Mouse (Mus musculus) liver (tissue): Measurements from ENCODE around the gene Fem1a.

Experiments used
- DNase-seq: peaks from one replicate; pipeline ENCODE4 v3.0.0-alpha.2; 2020; ENCODE audit warnings: mixed read lengths

Gene Fem1a

DNA sequence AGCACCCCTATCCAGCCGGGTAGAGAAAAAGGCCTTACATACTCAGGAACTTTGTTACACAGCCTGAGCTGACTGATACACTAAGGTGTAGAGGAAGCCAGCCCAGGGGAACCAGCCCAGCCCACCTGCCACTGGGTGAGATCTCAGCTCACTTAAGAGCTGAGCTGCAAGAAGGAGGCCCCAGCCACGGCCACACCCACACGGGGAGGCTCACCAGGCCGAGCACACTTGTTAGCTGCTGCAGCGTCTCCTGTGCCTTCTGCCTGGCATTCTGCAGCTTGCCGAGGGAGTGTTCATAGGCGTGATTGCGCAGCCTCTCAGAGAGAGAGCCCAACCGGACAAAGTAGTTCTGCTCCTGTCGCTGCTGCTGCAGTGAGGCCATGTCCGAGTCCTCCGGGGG is 24.6 kb downstream of the Fem1a start:
- peak; percentile 57 for DNase-seq

DNA sequence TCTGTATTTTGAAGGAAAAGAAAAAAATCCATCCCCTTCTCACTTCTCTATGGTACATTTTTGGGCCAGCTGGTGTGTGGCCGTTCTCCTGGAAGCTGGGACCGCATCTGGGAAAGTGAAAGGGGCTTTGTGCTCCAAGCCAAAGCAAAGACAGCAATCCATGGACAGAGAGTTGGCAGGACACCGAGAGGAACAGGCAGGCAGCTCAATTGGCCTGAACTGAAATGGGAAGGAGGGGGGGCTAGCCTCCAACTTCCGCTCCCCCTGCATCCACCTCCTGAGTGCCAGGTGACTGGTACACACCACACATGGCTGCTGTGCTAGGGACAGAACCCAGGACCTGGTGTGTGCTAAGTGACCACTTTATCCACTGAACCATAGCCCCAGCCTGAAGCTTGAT is 26.2 kb downstream of the Fem1a start:
- no peak for DNase-seq

DNA sequence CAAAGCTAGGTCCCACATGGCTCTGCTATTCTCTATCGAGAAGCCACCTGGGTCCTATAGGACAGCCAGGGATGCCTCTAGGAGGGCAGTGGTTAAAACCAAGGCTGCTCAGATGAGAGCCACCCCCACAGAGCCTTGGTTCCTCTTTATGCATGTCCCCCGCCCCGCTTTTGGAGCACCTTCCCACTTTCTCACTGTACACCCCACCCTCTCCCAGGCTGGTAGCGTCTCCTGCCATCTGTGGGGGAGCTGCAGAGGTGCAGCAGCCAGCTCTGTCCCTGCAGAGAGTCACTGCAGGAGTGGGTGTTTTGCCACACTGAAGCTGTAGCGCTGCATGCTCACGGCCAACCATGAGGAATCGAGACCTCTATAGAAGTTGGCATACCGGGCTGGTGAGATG is 26.7 kb downstream of the Fem1a start:
- no peak for DNase-seq

DNA sequence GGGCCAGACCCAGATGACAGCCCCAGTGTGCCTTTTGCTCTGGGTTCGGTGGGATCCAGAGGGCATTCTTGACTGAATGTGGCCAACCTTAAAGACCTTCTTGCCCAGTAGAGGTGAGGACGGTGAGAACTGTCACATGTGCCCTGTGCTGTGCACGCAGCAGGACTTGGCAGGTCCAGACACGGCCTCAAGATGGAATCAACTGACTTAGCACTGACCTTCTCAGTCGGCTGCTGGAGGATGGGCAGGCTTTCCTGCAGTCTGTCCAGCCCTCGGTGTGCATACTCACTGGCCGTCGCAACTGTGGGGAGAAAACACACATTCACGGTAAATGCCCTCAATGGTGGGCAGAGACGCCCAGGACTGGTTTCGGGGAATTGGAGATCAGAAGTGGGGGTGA is 29.4 kb downstream of the Fem1a start:
- no peak for DNase-seq

DNA sequence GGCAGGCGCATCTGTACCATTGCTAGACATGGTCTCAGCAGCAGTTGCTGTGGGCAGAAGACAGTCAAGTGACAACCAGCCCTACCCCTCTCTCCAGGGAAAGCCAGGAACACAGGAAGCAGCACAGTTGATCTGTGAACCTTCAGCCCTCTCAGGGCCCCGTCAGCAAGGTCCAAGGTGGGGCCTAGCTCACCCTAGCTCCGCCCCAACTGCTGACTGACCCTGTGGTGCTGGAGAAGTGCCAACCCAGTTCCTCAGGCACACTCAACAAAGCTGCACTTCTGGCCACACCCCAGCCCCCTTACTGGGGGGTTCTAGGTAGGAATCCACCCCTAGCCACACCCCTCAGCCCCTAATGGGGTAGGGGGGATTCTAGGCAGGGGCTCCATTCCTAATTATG is 31.2 kb downstream of the Fem1a start:
- DNase-seq = peak; percentile 84

DNA sequence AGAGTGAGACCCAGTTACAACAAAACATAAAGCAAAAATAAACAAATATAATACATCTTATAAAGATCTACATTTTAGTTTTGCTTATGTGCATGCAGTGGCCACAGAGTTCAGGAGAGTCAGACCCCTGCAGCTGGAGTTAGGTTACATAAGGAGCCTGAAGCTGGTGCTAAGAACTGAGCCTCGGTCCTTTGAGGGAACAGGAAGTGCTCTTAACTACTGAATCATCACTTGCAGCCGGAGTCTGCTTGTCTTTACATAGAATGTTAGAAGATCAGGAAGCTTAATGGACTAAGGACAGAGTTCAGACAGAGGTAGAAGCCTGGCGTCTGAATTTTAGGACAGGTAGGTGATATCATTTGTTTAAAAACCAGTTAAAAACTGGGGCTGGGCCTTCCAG is 32.3 kb downstream of the Fem1a start:
- DNase-seq = no peak

DNA sequence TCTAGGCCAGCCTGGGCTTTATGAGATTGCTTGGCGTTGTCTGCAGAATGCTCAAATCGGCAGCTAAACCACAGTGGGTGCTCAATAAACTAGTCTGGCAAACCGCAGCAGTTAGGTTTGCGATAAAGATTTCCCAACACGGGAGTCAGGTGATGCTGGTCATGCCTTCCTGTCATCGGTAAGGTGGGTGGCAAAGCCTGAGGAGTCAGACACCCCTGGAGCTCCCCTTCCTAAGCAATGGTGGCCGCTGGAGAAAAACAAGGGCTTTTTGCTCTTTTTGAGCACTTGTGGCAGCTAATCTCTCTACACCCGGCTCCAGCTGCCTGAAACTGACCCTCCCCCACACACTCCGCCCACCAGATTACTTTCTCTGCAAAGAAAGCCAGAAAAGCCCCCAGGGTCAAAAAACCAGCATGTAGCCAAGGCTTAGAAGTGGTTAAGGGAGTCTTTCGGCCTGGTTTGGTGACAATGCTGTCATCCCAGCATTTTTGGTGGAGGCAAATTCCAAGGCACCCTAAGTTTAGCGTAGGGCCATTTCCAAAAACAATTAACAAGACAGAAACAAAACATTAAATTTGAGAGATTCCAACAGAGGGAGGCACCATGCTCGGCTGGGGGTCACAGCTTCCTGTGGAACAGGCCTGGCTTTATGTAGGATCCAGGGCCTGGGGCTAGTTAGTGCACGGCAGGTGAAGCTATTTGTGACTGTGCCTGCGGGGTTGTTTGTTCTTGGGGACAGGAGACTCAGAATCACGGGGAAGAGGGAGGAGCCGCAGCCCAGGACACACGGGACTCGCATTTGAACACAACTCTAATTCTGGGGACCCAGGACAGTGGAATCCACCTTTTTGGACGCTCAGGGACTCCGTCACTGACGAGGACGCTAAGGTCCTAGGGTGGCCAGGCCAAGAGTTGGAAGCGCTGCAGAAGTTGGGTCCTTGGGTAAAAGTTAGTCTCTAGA is 33.0 kb downstream of the Fem1a start:
- peak; percentile 76 for DNase-seq

DNA sequence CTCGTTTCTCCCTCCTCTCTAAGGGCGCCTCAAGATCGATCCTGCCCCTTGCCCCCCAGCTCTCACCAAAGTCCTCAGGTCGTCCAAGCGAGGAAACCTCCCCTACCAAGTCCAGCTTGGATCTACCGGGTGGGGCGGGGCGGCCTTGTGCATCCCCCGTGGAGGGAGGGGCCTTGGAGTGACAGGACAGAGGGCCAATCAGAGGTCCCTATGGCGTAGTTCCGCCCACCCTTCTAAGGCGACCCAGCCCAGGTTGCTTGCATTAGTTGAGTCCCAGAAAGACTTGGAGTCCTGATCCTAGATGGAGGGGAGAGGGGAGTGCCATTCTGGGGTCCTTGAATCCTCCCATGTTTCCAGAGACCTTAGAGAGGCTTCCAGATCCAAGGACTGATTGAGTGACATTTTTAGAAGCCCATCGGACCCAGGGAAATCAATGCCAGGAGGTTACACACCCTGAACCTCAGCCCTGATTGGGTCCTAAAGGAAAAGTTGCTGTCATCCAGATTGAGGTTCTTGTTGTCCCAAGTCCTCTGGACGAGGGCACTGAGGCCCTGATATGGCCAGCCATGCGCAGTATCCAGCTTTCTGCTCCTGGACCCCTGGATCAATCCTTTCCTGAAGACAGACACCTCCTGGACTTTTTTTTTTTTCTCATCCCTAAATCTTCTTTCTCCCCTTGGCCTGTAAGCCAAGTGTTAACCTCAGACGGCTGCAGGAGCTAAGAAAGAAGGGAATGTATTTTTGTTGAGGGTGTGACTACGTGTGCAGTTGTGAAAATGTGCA is 34.0 kb downstream of the Fem1a start:
- DNase-seq = peak; percentile 96

DNA sequence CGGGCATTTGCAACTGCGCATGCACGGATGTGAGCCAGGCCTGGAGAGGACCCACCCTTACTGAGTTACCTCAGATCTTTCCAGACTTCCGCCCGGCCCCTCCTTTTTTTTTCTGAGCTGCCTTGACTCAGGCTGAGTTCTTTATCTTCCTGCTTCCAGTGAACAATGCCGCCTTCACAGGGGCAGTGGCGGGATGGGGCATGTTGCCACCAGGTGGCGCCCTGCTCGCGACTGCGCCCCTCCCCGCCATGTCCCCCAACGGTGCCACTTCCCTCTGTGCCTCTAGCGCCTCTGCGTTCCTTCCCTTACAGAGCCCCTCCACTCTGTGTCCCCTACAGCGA is 34.5 kb downstream of the Fem1a start:
- DNase-seq = peak; percentile 90

DNA sequence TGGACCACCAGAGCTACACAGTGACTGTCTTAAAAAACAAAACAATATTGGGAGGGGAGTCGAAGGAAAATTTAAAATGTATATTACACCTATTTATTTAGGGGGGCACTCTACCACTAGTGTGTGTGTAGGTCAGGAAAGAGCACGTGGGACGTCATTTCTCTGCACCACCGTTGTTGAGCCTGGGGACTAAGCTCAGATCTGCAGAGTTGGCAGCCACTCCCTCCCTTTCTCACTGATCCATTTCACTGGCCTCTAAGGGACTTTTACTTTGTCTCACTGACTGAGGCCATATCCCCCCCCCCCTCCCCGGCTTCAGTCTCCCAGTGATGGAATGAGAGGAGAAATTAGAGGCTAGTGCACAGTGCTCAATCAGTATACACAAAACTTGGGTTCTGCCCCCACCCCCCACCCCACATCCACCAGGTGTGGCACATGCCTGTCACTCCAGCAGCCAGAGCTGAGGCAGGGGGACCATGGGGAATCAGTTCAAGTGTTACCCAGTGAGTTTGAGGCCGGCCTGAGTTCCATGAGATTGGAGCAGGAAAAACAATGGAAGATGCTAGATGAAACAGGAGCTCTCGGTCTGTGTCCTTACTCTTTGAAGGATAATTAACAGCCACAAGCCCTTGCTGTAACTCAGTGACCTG is 35.3 kb downstream of the Fem1a start:
- DNase-seq = no peak

DNA sequence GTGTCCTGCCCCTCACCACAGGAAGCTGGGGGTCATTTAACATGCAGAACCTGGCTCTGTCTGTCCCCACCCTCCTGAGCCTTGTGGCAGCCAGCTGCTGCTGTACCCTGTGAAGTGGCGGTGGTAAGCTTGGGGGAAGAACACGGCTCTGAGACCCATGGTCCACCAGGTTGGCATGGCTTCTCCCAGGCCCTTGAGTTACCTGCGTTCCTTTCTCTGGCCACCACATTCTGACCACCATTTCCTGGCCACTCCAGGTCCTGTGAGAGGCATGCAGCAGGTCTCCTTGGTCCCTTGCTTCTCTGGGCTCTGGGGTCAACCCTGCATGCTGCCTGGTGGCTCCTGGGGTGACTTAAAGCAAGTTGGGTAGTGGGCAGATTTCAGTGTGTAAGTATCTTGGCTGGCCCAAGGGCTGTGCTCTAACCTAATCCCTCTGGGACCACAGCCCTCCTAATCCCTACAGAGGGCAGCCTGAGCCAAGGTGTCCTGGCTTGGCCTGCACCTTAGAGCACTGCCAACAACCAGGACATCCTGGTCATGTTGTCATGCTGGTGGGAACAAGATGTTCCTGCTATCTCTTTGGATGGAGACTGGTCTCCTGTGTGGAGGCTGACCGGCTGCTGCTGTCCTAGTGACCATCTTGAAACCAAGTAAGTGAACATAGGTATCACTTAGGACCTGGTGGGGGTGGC is 36.1 kb downstream of the Fem1a start, which contains the start of gene Plin3:
Gene Plin3 (minus strand): TSS at position 343 of the 692 bp plus-strand sequence.
- no peak for DNase-seq

DNA sequence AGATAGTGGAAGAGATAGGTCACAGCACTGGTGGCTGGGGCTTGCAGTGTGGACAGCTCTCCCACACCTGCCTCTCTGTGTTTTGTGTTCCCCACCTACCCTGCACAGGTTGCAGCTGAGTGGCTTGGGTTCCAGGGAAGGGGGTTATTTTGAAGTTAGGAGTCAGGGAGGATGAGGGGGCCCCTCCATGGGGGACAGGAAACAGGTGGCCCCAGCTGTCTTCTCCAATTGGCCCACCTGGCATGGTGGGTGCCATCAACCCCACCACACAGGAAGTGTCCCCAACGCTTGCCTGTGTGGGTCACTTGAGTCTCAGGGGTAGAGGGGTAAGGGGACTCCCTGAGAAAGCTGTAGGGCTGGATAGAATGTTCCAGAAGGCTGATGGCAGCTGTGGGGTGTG is 36.7 kb downstream of the Fem1a start:
- DNase-seq = no peak

DNA sequence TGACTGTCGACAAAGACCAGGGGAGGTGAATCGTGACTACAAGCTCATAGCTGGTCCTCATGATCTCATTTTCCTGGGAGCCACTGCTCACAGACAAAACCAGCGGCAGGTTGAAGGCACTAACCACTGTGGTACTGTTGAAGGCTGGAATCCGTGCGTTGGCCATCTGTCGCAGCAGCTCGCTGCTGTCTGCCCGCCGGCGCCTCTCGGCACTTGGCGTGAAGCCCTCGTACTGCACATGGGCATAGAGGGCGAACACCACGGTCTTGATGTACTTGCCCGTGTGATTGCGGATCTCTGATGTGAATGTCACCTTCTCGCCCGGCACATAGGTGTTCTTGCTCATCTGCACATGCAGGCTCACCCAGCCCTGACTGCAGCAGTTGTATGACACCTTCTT is 37.6 kb downstream of the Fem1a start:
- DNase-seq = no peak

DNA sequence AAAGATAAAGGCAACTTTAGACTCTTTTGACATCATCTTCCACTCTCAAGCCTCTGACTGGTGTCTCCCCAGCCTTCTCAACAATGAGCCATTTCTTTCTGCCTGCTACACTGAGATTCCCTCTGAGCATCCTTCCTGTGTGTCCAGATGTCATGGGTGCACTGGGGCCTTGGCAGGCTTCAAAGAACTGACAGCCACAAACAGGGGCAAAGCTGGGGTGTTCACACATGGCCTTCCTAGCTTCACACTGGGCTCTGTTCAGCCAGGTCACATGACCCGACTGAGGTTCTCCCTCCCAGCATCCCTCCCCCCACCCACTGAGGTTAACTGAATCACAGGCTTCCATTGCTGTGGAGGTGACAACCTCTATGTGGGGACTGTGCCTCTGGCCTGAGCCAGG is 39.6 kb downstream of the Fem1a start:
- no peak for DNase-seq

DNA sequence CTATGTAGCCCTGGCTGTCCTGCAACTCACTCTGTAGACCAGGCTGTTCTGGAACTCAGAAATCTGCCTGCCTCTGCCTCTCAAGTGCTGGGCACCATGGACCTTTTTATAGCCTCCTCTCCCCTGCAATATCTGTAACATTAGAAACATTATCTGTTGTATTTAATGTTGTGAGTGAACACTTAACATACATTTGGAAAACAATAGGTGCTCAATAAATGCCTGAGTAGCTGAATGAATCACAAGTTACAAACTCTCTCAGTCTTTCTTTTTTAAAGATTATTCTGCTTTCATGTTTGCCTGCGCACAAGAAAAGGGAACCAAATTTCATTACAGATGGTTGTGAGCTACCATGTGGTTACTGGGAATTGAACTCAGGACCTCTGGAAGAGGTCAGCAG is 41.6 kb downstream of the Fem1a start:
- no peak for DNase-seq

DNA sequence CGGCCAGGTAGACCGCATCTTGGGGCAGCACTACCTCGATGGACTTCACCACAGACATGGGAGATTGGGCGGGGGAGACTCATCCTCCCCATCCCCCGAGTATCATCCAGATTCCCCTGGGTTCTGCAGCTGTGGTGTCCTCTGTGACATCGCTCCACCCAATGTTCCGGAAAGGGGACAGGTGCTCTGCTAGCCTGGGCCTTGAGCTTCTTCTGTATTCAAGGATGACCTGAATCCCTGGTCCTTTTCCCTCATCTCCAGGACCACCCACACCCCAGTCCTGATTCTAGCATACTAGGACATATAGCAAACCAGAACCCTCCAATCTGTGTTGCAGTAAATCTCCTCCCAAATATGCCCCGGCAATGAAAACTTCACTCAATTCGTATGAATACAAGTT is 43.6 kb downstream of the Fem1a start, which contains the start of gene Arrdc5:
Gene Arrdc5 (minus strand): TSS at position 101 of the 400 bp plus-strand sequence.
- no peak for DNase-seq

DNA sequence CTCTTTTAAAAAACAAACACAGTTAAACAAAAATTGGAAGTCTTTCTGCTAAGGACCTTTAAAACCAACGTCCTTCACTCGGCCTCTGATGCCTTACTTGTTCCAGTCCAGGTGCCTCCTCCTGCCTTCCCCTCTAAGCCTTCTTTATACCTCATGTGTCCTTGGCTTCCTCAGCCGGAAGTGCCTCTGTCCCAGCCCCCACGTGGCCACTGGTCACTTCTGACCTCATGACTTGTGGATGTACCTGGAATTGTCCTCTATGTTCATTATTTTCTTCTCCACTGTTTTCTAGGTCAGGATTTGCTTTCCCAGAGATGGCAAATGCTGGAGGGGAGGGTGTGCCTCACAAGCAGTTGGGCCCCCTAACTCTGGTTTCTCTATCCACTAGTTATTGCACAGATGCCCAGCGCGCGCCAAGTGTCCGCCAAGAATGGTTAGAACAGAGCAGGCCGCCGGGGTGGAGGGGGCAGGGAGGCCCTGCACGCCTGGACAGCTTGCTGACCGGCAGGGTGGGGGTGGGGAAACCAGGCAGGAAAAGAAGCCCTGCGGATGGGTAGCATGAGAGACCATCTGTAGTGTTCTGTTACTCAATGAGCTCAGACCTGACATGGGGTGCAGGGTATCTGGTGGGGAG is 45.9 kb downstream of the Fem1a start:
- DNase-seq = peak; percentile 65

DNA sequence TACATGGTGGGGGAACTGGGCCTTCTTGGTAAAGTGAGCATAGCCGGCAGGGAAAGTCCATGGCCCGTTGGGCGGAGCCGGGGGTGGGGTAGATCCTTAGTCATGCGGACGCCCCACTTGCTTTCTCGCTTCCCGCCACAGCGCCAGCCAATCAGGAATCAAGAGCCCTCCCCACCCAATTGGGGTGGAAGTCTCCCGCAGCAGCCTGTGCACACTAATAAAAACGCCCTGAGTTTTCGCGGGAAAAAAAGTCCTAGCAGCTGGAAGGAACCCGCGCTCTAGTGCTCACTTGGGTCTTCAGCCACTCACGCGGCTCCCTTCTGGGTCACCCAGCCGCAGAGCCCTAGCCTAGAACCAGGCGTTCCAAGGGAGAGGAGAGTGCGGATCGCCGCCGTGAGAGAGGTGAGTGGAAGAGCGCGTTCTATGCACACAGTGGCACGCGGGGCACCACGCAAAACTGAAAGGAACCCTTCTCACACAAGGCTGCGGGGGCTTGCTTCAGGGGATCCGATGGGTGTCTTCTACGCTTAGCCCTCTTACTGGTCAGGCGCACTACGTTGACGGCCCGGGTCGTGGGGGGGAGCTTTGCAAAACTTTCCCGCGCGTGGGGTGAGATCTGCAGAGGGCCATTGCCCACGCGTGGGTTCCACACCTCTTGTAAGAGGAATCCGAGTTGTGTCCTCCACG is 46.7 kb downstream of the Fem1a start, which contains the start of gene Uhrf1:
Gene Uhrf1 (plus strand): TSS at position 162 of the 687 bp plus-strand sequence.
- peak; percentile 96 for DNase-seq

DNA sequence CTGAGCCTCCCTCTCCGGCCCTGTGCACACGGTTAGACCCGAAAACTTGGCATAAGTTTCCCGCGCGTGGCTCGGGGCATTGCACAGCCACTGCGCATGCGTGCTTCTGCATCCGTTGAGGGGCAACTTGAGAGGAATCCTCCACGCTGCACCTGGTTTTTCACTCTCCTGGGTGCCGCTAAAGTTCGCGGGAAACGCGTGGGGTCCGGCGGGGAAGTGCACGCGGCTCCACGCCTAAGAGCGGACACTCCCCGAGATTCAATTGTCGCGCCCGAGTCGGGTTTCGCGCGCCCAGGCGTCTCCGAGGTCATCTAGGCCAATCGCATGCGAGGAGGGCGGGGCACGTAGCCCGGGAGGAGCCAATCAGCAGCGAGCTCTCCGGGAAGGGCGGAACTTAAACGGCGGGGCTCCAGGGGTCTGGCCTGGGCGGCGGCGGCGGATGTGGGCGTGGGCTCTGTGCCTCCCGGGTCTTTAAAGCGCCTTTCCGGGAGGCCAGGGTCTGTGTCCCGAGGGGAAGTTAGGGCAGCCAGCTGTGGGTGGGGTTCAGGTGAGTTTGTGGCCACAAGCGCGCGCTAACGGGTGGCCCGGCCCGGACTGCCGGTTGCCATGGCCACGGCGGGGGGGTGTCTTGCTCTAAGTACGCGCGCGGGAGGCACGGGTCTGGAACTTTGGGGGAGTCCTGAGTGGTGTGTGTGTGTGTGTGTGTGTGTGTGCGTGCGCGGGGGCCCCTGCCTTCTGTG is 47.4 kb downstream of the Fem1a start:
- peak; percentile 98 for DNase-seq

DNA sequence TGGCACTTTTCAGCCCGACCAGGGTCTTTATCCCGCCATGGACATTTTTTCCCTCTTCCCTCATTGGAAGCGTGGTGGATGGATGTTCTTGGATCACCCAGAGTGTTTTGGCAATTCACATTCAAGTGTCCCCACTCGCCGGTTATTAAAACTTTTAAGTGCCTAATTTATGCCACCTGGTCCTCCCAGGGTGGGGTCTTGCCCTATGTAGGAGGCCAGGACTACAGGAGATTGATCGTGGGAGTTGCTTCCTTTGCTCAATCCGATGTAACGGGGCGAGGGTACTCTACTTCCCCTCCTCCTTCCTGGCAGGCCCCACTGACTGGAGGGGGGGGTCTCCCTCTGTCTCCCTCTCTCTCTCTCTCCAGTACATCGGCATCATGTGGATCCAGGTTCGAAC is 48.1 kb downstream of the Fem1a start:
- no peak for DNase-seq

DNA sequence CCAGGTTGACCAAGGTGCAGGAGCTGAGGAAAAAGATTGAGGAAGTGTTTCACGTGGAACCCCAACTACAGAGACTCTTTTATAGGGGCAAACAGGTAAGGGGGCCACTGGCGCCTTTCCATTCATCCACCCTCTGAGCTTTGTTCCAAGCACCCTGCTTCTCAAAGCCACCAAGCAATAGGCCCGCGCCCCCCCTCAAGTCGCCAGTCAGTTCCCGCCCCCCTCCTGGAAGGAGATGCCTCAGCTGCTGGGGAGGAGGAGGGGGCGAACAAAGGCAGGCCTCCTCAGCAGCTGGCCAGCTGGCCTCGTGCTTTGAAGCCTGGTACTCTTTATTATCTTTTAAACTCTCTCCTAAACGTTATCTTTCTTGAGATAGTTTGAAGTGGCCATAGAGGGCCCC is 48.5 kb downstream of the Fem1a start:
- no peak for DNase-seq
